Mouse (Mus musculus): ENCODE results near the gene Arl4c. TPM values are rescaled to one million over a fixed set of nuclear protein-coding genes. Genes with fewer than 3 reads are reported as not detected.
A peak's percentile ranks its signal among the peaks of the same experiment; 100 is the strongest.

Gene Arl4c
- total RNA-seq, 2 experiments from 2014 or later: 32.4 to 34.2 TPM

GRCm38 (mm10) chr1:88705050-88705449, 3.0 kb upstream of the Arl4c start:
- no peak for DNase-seq (ENCODE audit: low spot score in 2 of 2)

DNA sequence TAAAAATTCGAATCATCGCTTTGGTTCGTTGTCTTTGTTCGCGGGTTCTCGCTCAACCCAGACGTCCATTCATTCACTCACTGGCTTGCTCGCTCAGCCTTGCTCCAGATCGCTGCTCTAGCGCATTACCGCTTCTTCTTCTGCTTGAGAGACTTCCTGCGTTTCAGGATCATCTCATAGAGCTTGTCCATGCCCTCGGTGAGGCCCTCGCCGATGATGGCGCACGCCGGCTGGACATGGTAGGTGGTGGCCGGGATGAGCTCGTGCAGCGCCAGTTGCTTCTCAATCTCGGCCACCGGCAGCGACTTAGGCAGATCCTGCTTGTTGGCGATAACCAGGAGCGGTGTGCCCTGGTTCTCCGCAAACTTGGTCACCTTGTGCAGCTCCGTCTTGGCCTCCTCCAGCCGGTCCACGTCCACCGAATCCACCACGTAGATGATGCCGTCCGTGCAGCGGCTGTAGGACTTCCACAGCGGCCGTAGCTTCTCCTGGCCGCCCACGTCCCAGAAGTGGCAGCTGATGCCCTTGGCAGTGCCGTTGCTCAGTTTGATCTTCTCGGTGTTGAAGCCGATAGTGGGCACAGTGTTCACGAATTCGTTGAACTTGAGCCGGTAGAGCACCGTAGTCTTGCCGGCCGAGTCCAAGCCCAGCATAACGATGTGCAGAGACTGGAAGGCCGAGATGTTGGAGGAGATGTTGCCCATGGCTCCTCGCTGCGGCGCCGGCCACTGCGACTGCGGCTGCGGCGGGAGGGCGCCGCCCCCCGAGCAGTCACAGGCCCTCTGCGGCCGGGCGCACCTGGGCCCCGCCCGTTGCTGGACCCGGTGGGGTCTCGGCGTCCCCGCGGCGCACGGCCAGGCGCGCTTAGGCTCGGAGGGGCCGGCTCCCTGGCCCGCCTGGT, 810 bp downstream of the Arl4c start:
- DNase-seq (ENCODE audit: low spot score in 2 of 2): peak; percentile 39 to 58

- DNase-seq (ENCODE audit: low spot score in 2 of 2): peak in 1 of 2 experiments; percentile 26
Observed at GRCm38 (mm10) chr1:88699856-88700791, 1.9 kb downstream of the Arl4c start.

GRCm38 (mm10) chr1:88699401-88699800, 2.6 kb downstream of the Arl4c start:
- DNase-seq (ENCODE audit: low spot score in 2 of 2): peak in 1 of 2 experiments; percentile 49

DNA sequence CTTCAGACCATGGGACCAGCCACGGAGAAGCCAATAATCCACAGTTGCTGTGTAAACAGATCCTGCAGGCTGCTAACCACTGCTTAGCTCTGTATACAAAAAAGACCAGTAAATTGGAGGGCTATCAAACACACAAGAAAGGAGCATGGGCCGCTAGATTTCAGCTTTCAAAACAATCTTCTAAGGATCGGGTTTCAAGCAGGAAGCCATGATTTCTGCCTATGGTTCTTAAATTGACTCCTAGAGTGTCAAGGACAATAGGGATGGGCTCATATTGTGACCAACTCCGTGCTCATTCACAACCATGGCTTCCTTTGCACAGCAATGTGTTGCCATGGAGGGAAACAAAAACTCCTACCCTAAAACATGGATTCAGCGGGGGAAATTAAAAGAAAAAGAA, 3.1 kb downstream of the Arl4c start:
- no peak for DNase-seq (ENCODE audit: low spot score in 2 of 2)

- no peak for DNase-seq (ENCODE audit: low spot score in 2 of 2)
Observed at GRCm38 (mm10) chr1:88698131-88698530, 3.9 kb downstream of the Arl4c start.

DNA sequence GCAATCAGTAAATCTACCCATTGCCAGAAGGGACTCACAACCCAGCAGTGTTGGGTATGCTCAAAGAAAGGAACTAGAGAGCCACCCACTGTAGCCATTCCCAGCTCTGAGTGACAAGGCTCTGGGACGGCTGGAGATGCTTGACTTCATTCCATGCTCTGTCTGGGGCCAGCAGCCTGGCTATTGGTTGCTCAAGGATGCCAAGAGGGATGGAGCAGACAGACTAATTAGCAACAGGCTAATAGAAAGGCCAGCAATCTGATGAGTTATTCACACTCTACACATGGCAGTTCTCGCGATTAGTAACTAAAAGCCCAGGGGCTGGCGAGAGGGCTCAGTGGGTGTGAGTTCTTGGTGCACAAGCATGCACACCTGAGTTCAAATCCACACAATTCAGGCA, 5.6 kb downstream of the Arl4c start:
- peak in 1 of 2 experiments; percentile 20 for DNase-seq (ENCODE audit: low spot score in 2 of 2)

- no peak for DNase-seq (ENCODE audit: low spot score in 2 of 2)
Observed at GRCm38 (mm10) chr1:88694353-88694752, 7.7 kb downstream of the Arl4c start.

- no peak for DNase-seq (ENCODE audit: low spot score in 2 of 2)
Observed at GRCm38 (mm10) chr1:88692293-88692827, 9.7 kb downstream of the Arl4c start.

DNA sequence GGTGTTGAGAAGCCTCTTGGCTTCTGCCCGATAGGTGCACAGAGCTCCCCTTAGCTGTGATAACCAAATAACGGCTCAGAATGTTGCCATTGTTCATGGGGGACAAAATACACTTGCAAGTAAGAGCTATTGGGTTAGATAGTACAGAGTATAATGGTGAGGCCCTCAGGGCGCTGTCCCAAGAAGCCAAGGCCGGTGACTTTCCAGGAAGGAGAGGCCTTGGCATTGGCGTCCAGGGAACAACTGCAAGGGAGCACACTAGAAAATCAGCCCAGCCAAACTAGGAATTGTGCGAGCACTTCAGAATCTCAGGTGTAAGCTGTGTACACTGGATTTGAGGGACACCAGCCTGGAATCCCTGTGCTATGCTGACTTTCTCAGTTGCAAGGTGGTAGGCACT, 11.4 kb downstream of the Arl4c start:
- no peak for DNase-seq (ENCODE audit: low spot score in 2 of 2)

DNA sequence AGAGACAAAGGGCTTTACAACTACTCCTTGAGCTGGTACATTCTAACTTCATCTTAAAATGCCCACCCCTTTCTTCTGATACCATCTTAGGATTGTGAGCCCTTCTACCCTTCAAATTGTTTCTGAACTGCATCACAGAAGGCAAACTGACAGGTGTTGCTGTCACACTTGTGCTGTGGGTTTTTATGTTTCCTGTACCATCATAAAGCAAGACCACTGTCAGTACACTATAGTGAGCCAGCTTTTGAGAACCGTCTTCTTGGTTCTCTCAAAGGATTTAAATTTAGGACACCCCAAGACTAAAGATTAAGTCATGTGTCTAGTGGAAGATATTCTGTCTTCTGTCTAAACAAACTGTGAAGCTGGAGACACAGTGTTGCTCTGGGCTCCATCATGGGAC, 17.3 kb downstream of the Arl4c start:
- DNase-seq (ENCODE audit: low spot score in 2 of 2): no peak

DNA sequence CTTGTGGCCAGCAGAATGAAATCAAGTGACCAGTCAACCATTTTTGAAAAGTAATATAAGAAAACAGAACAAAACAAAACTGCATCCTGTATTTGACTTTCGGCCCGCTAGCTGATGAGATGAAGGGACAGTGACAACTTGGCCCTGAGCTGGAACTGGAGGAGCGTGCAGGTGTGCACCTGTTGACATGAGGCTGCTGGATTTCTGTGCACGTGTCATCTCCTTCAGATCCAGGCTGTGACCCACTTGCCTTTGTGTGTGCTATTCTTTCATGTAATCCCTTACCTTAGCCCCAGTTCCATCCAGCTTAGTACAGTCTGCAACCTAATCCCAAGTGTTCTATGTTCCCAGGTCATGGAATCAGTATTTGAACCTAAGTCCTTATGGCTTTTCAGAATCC, 20.4 kb downstream of the Arl4c start:
- no peak for DNase-seq (ENCODE audit: low spot score in 2 of 2)

GRCm38 (mm10) chr1:88680804-88681203, 21.2 kb downstream of the Arl4c start:
- DNase-seq (ENCODE audit: low spot score in 2 of 2): no peak

DNA sequence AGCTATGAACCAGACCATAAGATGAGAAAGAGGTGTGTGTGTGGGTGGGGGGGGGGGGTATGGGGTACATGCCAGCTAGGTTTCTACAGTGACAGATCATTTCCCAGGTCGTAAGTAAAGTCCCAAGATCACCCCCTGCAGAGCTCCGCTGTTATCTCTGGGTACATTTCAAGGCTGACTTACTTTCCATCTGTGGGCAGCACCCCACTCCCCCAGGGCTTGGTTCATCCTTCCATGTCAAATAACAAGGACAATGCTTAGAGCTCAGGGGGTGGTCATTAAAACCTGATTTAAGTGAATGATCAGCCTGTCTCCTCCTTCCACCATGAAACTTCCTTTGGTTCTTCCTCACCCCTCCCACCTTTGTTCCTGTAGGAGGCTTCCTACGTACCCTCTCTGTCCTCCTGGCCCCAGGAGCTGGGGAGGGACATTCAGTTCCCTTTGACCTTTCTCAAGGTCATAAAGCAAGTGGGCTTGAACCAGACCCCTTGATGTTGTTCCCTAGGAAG, 23.7 kb downstream of the Arl4c start:
- DNase-seq (ENCODE audit: low spot score in 2 of 2): no peak

DNA sequence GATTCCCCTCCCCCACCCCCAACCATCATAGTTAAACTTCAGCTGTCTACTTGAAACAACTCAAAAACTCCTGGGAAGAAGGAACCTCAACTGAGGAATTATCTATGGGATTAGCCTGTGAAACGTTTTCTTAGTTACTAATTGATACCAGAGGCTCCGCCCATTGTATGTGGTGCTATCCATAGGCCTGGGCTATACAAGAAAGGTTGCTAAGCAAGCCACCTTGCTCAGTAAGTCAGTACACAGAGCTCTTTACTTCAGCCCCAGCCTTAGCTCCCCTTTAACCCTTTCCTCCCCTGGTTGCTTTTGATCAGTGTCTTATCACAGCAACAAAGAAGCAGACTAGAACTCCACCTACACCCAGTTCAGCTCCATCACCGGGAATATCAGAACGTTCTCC, 31.2 kb downstream of the Arl4c start:
- DNase-seq (ENCODE audit: low spot score in 2 of 2): no peak

GRCm38 (mm10) chr1:88668846-88669810, 32.9 kb downstream of the Arl4c start:
- DNase-seq (ENCODE audit: low spot score in 2 of 2): no peak

GRCm38 (mm10) chr1:88668353-88668752, 33.7 kb downstream of the Arl4c start:
- no peak for DNase-seq (ENCODE audit: low spot score in 2 of 2)

DNA sequence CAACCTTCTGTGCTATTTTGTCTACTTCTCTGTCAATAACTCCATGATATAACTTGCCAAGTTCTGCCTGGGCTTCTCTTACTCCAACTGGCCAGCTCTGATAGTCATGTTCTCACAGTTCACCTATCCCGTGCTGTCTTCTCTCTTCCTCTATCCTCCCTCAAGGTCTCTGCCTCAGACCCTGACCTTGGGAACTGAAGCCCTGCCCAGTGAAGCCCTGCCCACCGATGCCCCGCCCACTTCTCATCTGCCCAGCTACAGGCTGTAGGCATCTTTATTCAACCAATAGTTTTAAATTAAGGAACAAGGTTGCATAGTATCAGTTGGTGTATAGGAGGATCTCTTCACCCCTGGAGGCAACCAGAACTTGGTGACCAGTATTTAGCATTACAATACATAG, 37.4 kb downstream of the Arl4c start:
- DNase-seq (ENCODE audit: low spot score in 2 of 2): no peak

DNA sequence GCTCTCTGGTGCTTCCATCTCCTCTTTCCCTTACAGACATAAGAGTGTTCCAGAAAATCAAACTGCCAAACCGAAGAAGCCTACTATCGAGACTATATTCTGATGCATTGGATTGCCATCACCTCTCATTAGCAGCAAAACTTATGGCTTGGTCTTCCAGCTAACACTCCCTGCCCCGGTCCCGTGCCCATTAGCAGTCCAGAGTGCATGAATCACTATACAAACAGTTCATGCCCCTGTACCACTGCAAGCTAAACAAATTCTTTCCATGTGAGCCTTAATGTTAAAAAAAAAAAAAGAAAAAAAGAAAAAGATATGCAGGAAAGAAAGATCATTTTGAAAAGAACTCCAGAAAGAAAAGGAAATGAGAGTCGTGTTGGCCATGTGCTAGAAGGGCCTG, 39.3 kb downstream of the Arl4c start:
- DNase-seq (ENCODE audit: low spot score in 2 of 2): no peak

GRCm38 (mm10) chr1:88661209-88661608, 40.8 kb downstream of the Arl4c start:
- no peak for DNase-seq (ENCODE audit: low spot score in 2 of 2)
